Mouse (Mus musculus) bone marrow macrophage, adult 2 months (primary cell): Measurements from ENCODE around the gene Tada2b.

Source experiments
- CTCF ChIP-seq: IDR thresholded peaks from 2 replicates; pipeline ENCODE4 v1.5.1; 2012; ENCODE audit warnings: low read depth, mild to moderate bottlenecking, low read length, moderate library complexity
- POLR2A ChIP-seq: IDR thresholded peaks from 2 replicates; pipeline ENCODE4 v1.6.1; 2012; ENCODE audit warnings: mild to moderate bottlenecking, low read depth, low read length, borderline replicate concordance

DNA sequence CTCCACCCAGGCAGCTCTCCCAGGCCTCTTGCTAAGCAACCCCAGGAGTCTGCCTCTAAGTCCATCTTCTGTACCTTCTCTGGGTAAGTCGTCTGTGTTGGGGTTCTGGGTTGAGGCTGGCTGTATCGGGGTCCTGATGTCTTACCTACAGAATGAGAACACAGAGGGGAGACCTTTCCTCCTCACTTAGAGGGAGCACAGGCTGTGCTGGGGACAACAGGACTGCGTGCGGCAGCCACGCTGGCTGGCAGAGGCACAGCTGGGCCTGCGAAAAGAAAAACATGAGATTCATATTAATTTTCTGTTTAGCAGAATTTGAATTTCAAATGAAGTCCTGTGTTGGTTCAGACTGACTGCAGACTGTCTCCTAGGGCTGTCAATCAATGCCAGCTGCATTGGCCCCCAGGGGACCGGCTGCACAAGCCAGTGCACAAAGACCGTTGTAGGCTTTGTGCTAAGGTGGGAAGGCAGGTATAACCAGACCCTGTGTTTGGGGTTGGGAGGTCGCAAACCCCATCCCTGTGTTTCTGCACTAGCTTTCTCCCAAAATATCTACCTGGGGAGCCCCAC is 49.6 kb downstream of the Tada2b start:
- no peak for TF ChIP-seq POLR2A
- no peak for TF ChIP-seq CTCF
